Comparison of ENCODE assay signal across 7 mouse cellular contexts in genomic region chr10:121505929-121506328, GRCm38 (mm10). TPM values are rescaled to one million over a fixed set of nuclear protein-coding genes. Genes with fewer than 3 reads are reported as not detected.
DNase-seq lines count a peak whose midpoint lies in the region; ATAC-seq and TF ChIP-seq lines count a peak whose summit lies in the region.

No protein-coding gene starts in this region.

- no peak for DNase-seq in left cerebral cortex, adult 2 months (ENCODE audit: extremely low spot score in 1 of 2, low spot score in 2 of 2)
- no peak for DNase-seq in left cerebral cortex, postnatal 25 days (ENCODE audit: low spot score in 2 of 2)
- DNase-seq in limb, embryonic 14.5 days (ENCODE audit: low spot score): no peak
- DNase-seq in ovary, postnatal 36 days (ENCODE audit: low spot score): no peak

- ATAC-seq in forebrain, embryonic 15.5 days (replicated peaks): no peak
- no peak for ATAC-seq in limb, embryonic 14.5 days (ENCODE audit: low FRiP score, low read depth)
- no peak for ATAC-seq in neural tube, embryonic 15.5 days (ENCODE audit: low FRiP score)
- no peak for ATAC-seq in erythroid progenitor cell, adult 5-6 weeks (replicated peaks; ENCODE audit: low FRiP score, poor library complexity, severe bottlenecking)

- peaks cover 35% of the 10 kb centered on the region for H3K4me1 ChIP-seq in forebrain, embryonic 15.5 days
- peaks cover 21% of the 10 kb centered on the region for H3K4me1 ChIP-seq in limb, embryonic 14.5 days (ENCODE audit: control insufficient read depth, insufficient read depth, low read length)
- peaks cover 35% of the 10 kb centered on the region for H3K4me1 ChIP-seq in neural tube, embryonic 15.5 days

- intact Hi-C loops in left cerebral cortex, adult 2 months (cut with DNase I): loop anchor here (2.0 to 5.0 kb wide), 3 partner anchors 34 to 97 kb away; no protein-coding TSS in a partner anchor
- intact Hi-C loops in left cerebral cortex, postnatal 25 days (cut with DNase I): loop anchor here (5.0 kb wide), 2 partner anchors 34 to 79 kb away; no protein-coding TSS in a partner anchor

- no peaks in the 10 kb centered on the region for H3K36me3 ChIP-seq in forebrain, embryonic 15.5 days
- no peaks in the 10 kb centered on the region for H3K36me3 ChIP-seq in limb, embryonic 14.5 days (ENCODE audit: control insufficient read depth, insufficient read depth, low read length)
- H3K36me3 ChIP-seq in neural tube, embryonic 15.5 days: no peaks in the 10 kb centered on the region

- H3K9me3 ChIP-seq in forebrain, embryonic 15.5 days: no peaks in the 10 kb centered on the region
- H3K9me3 ChIP-seq in limb, embryonic 14.5 days (ENCODE audit: control insufficient read depth, low read length): no peaks in the 10 kb centered on the region
- no peaks in the 10 kb centered on the region for H3K9me3 ChIP-seq in neural tube, embryonic 15.5 days (replicated peaks)

- H3K27me3 ChIP-seq in forebrain, embryonic 15.5 days: no peaks in the 10 kb centered on the region
- no peaks in the 10 kb centered on the region for H3K27me3 ChIP-seq in limb, embryonic 14.5 days (ENCODE audit: control insufficient read depth, insufficient read depth, low read length)
- H3K27me3 ChIP-seq in neural tube, embryonic 15.5 days (replicated peaks): no peaks in the 10 kb centered on the region

- peak overlapping the region; percentile 91 for H3K27ac ChIP-seq in left cerebral cortex, adult 2 months
- H3K27ac ChIP-seq in forebrain, embryonic 15.5 days (replicated peaks): peak overlapping the region; percentile 87
- peak overlapping the region; percentile 68 for H3K27ac ChIP-seq in limb, embryonic 14.5 days (replicated peaks; ENCODE audit: low read depth, low read length)
- peak overlapping the region; percentile 81 for H3K27ac ChIP-seq in neural tube, embryonic 15.5 days (replicated peaks)

- no peak for TF ChIP-seq CTCF in left cerebral cortex, adult 2 months (IDR thresholded peaks at IDR 0.05)

- 51% methylated on average over 7 of the region's 7 CpGs for WGBS in forebrain, embryonic 15.5 days
- WGBS in limb, embryonic 14.5 days: 47% methylated on average over 7 of the region's 7 CpGs
- WGBS in neural tube, embryonic 15.5 days: 48% methylated on average over 7 of the region's 7 CpGs

- H3K9ac ChIP-seq in forebrain, embryonic 15.5 days (replicated peaks): peak overlapping the region; percentile 47; the same call in 1 of the 2 replicates
- peak overlapping the region; percentile 37; the same call in 1 of the 2 replicates for H3K9ac ChIP-seq in limb, embryonic 14.5 days (ENCODE audit: low read depth, low read length, severe bottlenecking)
- peak overlapping the region; percentile 38; the same call in 1 of the 2 replicates for H3K9ac ChIP-seq in neural tube, embryonic 15.5 days (replicated peaks)

- H3K4me2 ChIP-seq in forebrain, embryonic 15.5 days (replicated peaks): peak overlapping the region; percentile 54
- peak overlapping the region; percentile 63 for H3K4me2 ChIP-seq in limb, embryonic 14.5 days (replicated peaks; ENCODE audit: low read depth, low read length, severe bottlenecking)
- H3K4me2 ChIP-seq in neural tube, embryonic 15.5 days: peak overlapping the region; percentile 62

- TF ChIP-seq POLR2A in limb, embryonic 14.5 days (IDR thresholded peaks at IDR 0.05; ENCODE audit: borderline replicate concordance, extremely low read depth, insufficient read depth, insufficient read length): no peak

- H3K4me3 ChIP-seq in left cerebral cortex, adult 2 months: peak overlapping the region; percentile 53
- peak overlapping the region; percentile 37; the same call in 1 of the 2 replicates for H3K4me3 ChIP-seq in forebrain, embryonic 15.5 days
- peak overlapping the region; percentile 30; the same call in 1 of the 2 replicates for H3K4me3 ChIP-seq in limb, embryonic 14.5 days (replicated peaks; ENCODE audit: low read length)
- H3K4me3 ChIP-seq in neural tube, embryonic 15.5 days (replicated peaks): peak overlapping the region; percentile 38

RNA-seq across cellular contexts. Expression of gene Rassf3, which starts 29.8 kb away (rescaled TPM):
- total RNA-seq in left cerebral cortex, adult 2 months (2021): 10 to 100 TPM; 39.4 to 40.1 TPM
- total RNA-seq in left cerebral cortex, postnatal 25 days (2021): 10 to 100 TPM; 30.4 to 37.3 TPM
- polyA plus RNA-seq in forebrain, embryonic 15.5 days (2015; fragmentation: Nextera tagmentation; extraction: Ambion mirVana): 3.8 and 4.2 TPM in 2 replicates
- polyA plus RNA-seq in limb, embryonic 14.5 days (2012; rRNA removed): 22.3 and 23.2 TPM in 2 replicates
- polyA plus RNA-seq in limb, embryonic 14.5 days (2014; fragmentation: Nextera tagmentation; extraction: Ambion mirVana): 19.4 and 20.7 TPM in 2 replicates
- 6.7 and 7.1 TPM in 2 replicates for polyA plus RNA-seq in neural tube, embryonic 15.5 days (2015; fragmentation: Nextera tagmentation; extraction: Ambion mirVana)
- total RNA-seq in erythroid progenitor cell, adult 5-6 weeks (2015; ENCODE audit: low replicate concordance): 9.2 and 9.7 TPM in 2 replicates
- total RNA-seq in erythroid progenitor cell, adult 5-6 weeks (2017; ENCODE audit: low replicate concordance): 6.9 and 8.0 TPM in 2 replicates
